Mouse (Mus musculus): ENCODE data around the gene Baiap2l1. TPM values are rescaled to one million over a fixed set of nuclear protein-coding genes. Genes with fewer than 3 reads are reported as not detected.

The Baiap2l1 gene
- polyA plus RNA-seq, 1 experiment: not detected

- 86% methylated on average over 4 of the region's 4 CpGs for WGBS
- H3K4me1 ChIP-seq (ENCODE audit: control insufficient read depth, insufficient read depth, low read length): no peaks in the 10 kb centered on the region
- H3K4me3 ChIP-seq (ENCODE audit: insufficient read depth, low read depth, low read length): no peak overlapping the region
- H3K27ac ChIP-seq (ENCODE audit: insufficient read depth, low read depth, low read length): no peak overlapping the region
- TF ChIP-seq POLR2A (IDR thresholded peaks at IDR 0.05; ENCODE audit: insufficient read depth, low read depth, low read length): no peak
- no peak for TF ChIP-seq CTCF (IDR thresholded peaks at IDR 0.05; ENCODE audit: insufficient read depth, low read depth, low read length)
Observed at GRCm38 (mm10) chr5:144308929-144309328, 49.0 kb downstream of the Baiap2l1 start.

GRCm38 (mm10) chr5:144303071-144303470, 54.8 kb downstream of the Baiap2l1 start:
- 100% methylated on average over 2 of the region's 2 CpGs for WGBS
- no peak overlapping the region for H3K27ac ChIP-seq (ENCODE audit: insufficient read depth, low read depth, low read length)
- TF ChIP-seq CTCF (IDR thresholded peaks at IDR 0.05; ENCODE audit: insufficient read depth, low read depth, low read length) (no peak), POLR2A (IDR thresholded peaks at IDR 0.05; ENCODE audit: insufficient read depth, low read depth, low read length) (no peak)
- H3K4me3 ChIP-seq (ENCODE audit: insufficient read depth, low read depth, low read length): no peak overlapping the region
- no peaks in the 10 kb centered on the region for H3K4me1 ChIP-seq (ENCODE audit: control insufficient read depth, insufficient read depth, low read length)

DNA sequence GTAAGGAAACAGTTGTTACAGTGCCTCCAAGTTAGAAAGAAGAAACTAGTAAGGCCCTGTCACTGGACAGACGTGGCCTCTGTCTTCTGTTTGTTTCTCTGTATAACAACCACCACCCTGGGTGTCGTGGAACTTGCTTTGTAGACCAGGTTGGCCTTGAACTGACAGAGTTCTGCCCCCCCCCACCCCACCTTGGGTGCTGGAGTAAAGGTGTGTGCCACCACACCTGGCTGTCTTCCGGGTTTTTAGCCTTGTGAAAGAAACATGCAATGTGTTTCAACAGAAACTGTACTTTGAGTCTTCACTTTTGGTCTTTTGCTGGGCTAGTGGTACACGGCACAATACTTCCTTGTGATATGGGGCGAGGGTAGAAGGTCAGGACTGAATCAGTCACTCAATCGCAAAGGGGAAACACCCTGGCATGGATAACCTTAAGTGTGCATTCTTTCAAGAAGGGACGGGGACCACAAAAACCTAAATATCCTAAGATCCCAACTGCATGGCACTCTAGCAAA, 61.8 kb downstream of the Baiap2l1 start:
- WGBS: 90% methylated on average over 7 of the region's 7 CpGs

GRCm38 (mm10) chr5:144295357-144295756, 62.6 kb downstream of the Baiap2l1 start:
- 100% methylated on average over 1 of the region's 1 CpGs for WGBS
- no peak for TF ChIP-seq CTCF (IDR thresholded peaks at IDR 0.05; ENCODE audit: insufficient read depth, low read depth, low read length)
- no peak for TF ChIP-seq POLR2A (IDR thresholded peaks at IDR 0.05; ENCODE audit: insufficient read depth, low read depth, low read length)
- Histone ChIP-seq H3K4me3 (ENCODE audit: insufficient read depth, low read depth, low read length) (no peak overlapping the region), H3K4me1 (ENCODE audit: control insufficient read depth, insufficient read depth, low read length) (peaks cover 1% of the 10 kb centered on the region), H3K27ac (ENCODE audit: insufficient read depth, low read depth, low read length) (no peak overlapping the region)

More for the DNA sequence above, 61.8 kb downstream of the Baiap2l1 start:
- no peak overlapping the region for H3K4me3 ChIP-seq (ENCODE audit: insufficient read depth, low read depth, low read length)
- H3K27ac ChIP-seq (ENCODE audit: insufficient read depth, low read depth, low read length): no peak overlapping the region
- no peaks in the 10 kb centered on the region for H3K4me1 ChIP-seq (ENCODE audit: control insufficient read depth, insufficient read depth, low read length)
- TF ChIP-seq CTCF (IDR thresholded peaks at IDR 0.05; ENCODE audit: insufficient read depth, low read depth, low read length) (no peak), POLR2A (IDR thresholded peaks at IDR 0.05; ENCODE audit: insufficient read depth, low read depth, low read length) (no peak)

DNA sequence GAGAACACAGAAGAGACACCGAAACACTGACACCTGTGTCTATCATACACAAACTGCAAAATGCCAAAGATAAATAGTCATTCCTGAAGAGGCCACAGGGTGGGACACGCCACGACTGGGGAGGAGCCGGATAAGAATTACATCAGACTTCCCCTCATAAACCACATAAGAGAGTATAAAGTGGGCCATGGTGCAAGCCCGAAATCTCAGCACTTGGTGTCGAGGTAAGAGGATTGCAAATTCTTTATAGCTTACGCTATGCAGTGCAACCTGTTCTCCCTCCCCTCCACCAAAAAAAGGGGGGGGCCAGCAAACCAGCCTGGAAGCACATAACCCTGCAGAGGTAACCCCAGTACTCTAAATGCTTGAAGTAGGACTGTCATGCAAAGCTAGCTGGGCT, 63.0 kb downstream of the Baiap2l1 start:
- TF ChIP-seq CTCF (IDR thresholded peaks at IDR 0.05; ENCODE audit: insufficient read depth, low read depth, low read length) (no peak), POLR2A (IDR thresholded peaks at IDR 0.05; ENCODE audit: insufficient read depth, low read depth, low read length) (no peak)
- no peak overlapping the region for H3K27ac ChIP-seq (ENCODE audit: insufficient read depth, low read depth, low read length)
- 89% methylated on average over 7 of the region's 7 CpGs for WGBS
- peaks cover 2% of the 10 kb centered on the region for H3K4me1 ChIP-seq (ENCODE audit: control insufficient read depth, insufficient read depth, low read length)
- H3K4me3 ChIP-seq (ENCODE audit: insufficient read depth, low read depth, low read length): no peak overlapping the region

- no peak for TF ChIP-seq POLR2A (IDR thresholded peaks at IDR 0.05; ENCODE audit: insufficient read depth, low read depth, low read length)
- no peak for TF ChIP-seq CTCF (IDR thresholded peaks at IDR 0.05; ENCODE audit: insufficient read depth, low read depth, low read length)
Observed at GRCm38 (mm10) chr5:144289769-144290440, 68.0 kb downstream of the Baiap2l1 start.

GRCm38 (mm10) chr5:144288391-144288790, 69.5 kb downstream of the Baiap2l1 start:
- WGBS: 89% methylated on average over 9 of the region's 9 CpGs
- H3K4me3 ChIP-seq (ENCODE audit: insufficient read depth, low read depth, low read length): no peak overlapping the region
- H3K4me1 ChIP-seq (ENCODE audit: control insufficient read depth, insufficient read depth, low read length): peaks cover 2% of the 10 kb centered on the region
- TF ChIP-seq CTCF (IDR thresholded peaks at IDR 0.05; ENCODE audit: insufficient read depth, low read depth, low read length) (no peak), POLR2A (IDR thresholded peaks at IDR 0.05; ENCODE audit: insufficient read depth, low read depth, low read length) (no peak)
- no peak overlapping the region for H3K27ac ChIP-seq (ENCODE audit: insufficient read depth, low read depth, low read length)

More at GRCm38 (mm10) chr5:144289769-144290440, 68.0 kb downstream of the Baiap2l1 start:
- Histone ChIP-seq H3K4me1 (ENCODE audit: control insufficient read depth, insufficient read depth, low read length) (peaks cover 2% of the 10 kb centered on the region), H3K27ac (ENCODE audit: insufficient read depth, low read depth, low read length) (no peak overlapping the region), H3K4me3 (ENCODE audit: insufficient read depth, low read depth, low read length) (no peak overlapping the region)
- 74% methylated on average over 4 of the region's 4 CpGs for WGBS

DNA sequence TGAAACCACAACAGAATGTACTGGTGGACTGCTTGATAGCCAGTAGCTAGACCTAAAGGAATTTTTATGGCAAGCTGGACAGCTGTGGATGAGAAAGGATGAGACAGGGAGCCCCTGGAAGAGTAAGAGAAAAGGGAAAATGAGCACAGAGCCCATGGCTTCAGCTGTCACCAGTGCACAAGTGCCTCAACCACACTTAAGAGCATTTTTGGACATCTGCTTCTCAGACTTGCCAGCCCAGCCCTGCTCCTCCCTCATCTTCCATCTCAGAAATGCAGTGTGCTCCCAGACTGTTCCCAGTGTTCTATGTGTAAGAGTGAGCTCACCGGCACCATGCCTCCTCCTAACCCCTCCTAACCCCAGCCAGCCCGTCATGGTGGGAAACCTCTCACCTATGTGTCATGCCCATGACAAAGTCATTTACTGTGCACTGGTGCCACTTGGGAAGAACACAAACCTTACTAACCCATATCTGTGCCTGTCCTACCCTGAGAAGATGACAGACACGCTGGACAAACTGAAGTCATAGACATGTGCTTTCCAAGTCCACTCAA, 70.6 kb downstream of the Baiap2l1 start:
- H3K27ac ChIP-seq (ENCODE audit: insufficient read depth, low read depth, low read length): no peak overlapping the region
- TF ChIP-seq POLR2A (IDR thresholded peaks at IDR 0.05; ENCODE audit: insufficient read depth, low read depth, low read length) (no peak), CTCF (IDR thresholded peaks at IDR 0.05; ENCODE audit: insufficient read depth, low read depth, low read length) (no peak)
- H3K4me1 ChIP-seq (ENCODE audit: control insufficient read depth, insufficient read depth, low read length): peaks cover 2% of the 10 kb centered on the region
- 89% methylated on average over 3 of the region's 3 CpGs for WGBS
- no peak overlapping the region for H3K4me3 ChIP-seq (ENCODE audit: insufficient read depth, low read depth, low read length)

GRCm38 (mm10) chr5:144286591-144287266, 71.2 kb downstream of the Baiap2l1 start:
- 77% methylated on average over 9 of the region's 9 CpGs for WGBS
- TF ChIP-seq CTCF (IDR thresholded peaks at IDR 0.05; ENCODE audit: insufficient read depth, low read depth, low read length): no peak
- TF ChIP-seq POLR2A (IDR thresholded peaks at IDR 0.05; ENCODE audit: insufficient read depth, low read depth, low read length): no peak

More at GRCm38 (mm10) chr5:144286591-144287266, 71.2 kb downstream of the Baiap2l1 start:
- Histone ChIP-seq H3K4me1 (ENCODE audit: control insufficient read depth, insufficient read depth, low read length) (peaks cover 2% of the 10 kb centered on the region), H3K4me3 (ENCODE audit: insufficient read depth, low read depth, low read length) (no peak overlapping the region), H3K27ac (ENCODE audit: insufficient read depth, low read depth, low read length) (no peak overlapping the region)

All from olfactory bulb, adult 2 months (tissue).